Mouse (Mus musculus) lung, embryonic 14.5 days (tissue): ENCODE results near the gene Gm13285. TPM values are rescaled to one million over a fixed set of nuclear protein-coding genes. Genes with fewer than 3 reads are reported as not detected.
A peak's percentile ranks its signal among the peaks of the same experiment; 100 is the strongest.
"Not testable (repeated sequence)": the region's sequence is repeated elsewhere in the genome, so short reads cannot be mapped to it uniquely, and the experiment has no call there.

ENCODE experiments used
- ATAC-seq: fragments of 200-750 bp; cut with Nextera tagmentation; 2 replicates; pipeline ENCODE4 v1.8.0; 2017; ENCODE audit warnings: mild to moderate bottlenecking, moderate TSS enrichment, moderate library complexity; ENCODE audit not compliant: insufficient read depth
- DNase-seq: peaks from one replicate; pipeline ENCODE4 v3.0.0-alpha.2; 2015
- H3K27ac ChIP-seq: fragments of 300-500 bp; sonication (generic); 2 replicates; pipeline ENCODE4 v1.5.1; 2014; ENCODE audit warnings: low read depth, mild to moderate bottlenecking, moderate library complexity
- H3K27me3 ChIP-seq: fragments of 300-500 bp; sonication (generic); 2 replicates; pipeline ENCODE4 v1.6.1; 2014; ENCODE audit warnings: low read length, control low read depth; ENCODE audit not compliant: insufficient read depth
- H3K36me3 ChIP-seq: fragments of 300-500 bp; sonication (generic); 2 replicates; pipeline ENCODE4 v1.6.1; 2014; ENCODE audit warnings: control low read depth; ENCODE audit not compliant: insufficient read depth
- H3K4me1 ChIP-seq: fragments of 300-500 bp; sonication (generic); 2 replicates; pipeline ENCODE4 v1.6.1; 2014; ENCODE audit warnings: antibody characterized with exemption, control low read depth; ENCODE audit not compliant: insufficient read depth
- H3K4me2 ChIP-seq: fragments of 300-500 bp; sonication (generic); 2 replicates; pipeline ENCODE4 v1.6.1; 2014; ENCODE audit warnings: mild to moderate bottlenecking
- H3K4me3 ChIP-seq: fragments of 300-500 bp; sonication (generic); 2 replicates; pipeline ENCODE4 v1.5.1; 2014; ENCODE audit warnings: low read depth, low read length
- H3K9ac ChIP-seq: fragments of 300-500 bp; sonication (generic); 2 replicates; pipeline ENCODE4 v1.6.1; 2014
- H3K9me3 ChIP-seq: fragments of 300-500 bp; sonication (generic); 2 replicates; pipeline ENCODE4 v1.6.1; 2016; ENCODE audit warnings: low read depth, low read length, control low read depth
- CTCF ChIP-seq: IDR thresholded peaks from 2 replicates; pipeline ENCODE4 v1.5.1; 2016; ENCODE audit warnings: antibody characterized with exemption, low read depth
- WGBS: fragments of 180-500 bp; shearing (Covaris S2); extraction: QIAGEN DNeasy Blood & Tissue Kit; methylation state at CpG from one replicate; pipeline ENCODE4 v1.1.7; 2014; 5-methylcytosine and 5-hydroxymethylcytosine counted together
- polyA plus RNA-seq: library from polyadenylated mRNA; unstranded; fragments of >200 nt; fragmentation: Nextera tagmentation; extraction: Ambion mirVana; gene quantifications from 2 replicates; pipeline ENCODE4 v1.2.1, GENCODE M21; 2014

The Gm13285 gene
- polyA plus RNA-seq, 1 experiment from 2014 or later = 1.2 TPM

GRCm38 (mm10) chr4:88760431-88760830 lies 39.0 kb upstream of the Gm13285 start:
- under 1% methylated on average over 18 of the region's 28 CpGs for WGBS
- H3K9ac ChIP-seq, H3K36me3 ChIP-seq, ATAC-seq, H3K27me3 ChIP-seq, H3K4me1 ChIP-seq, H3K9me3 ChIP-seq: not testable (repeated sequence)
- peak; percentile 84 for DNase-seq
- Histone ChIP-seq H3K4me3 (peak overlapping the region; percentile 22; the same call in 1 of the 2 replicates), H3K4me2 (peak overlapping the region; percentile 48; the same call in 1 of the 2 replicates), H3K27ac (peak overlapping the region; percentile 50; the same call in 1 of the 2 replicates)
- TF ChIP-seq CTCF = peak; percentile 66

- not testable (repeated sequence) for H3K4me2 ChIP-seq, H3K9me3 ChIP-seq, H3K36me3 ChIP-seq, H3K4me1 ChIP-seq, H3K27ac ChIP-seq, H3K4me3 ChIP-seq, H3K27me3 ChIP-seq, ATAC-seq, DNase-seq, H3K9ac ChIP-seq
- 62% methylated on average over 6 of the region's 8 CpGs for WGBS
Observed at GRCm38 (mm10) chr4:88761776-88762175, 37.7 kb upstream of the Gm13285 start.

GRCm38 (mm10) chr4:88762341-88762740 lies 37.1 kb upstream of the Gm13285 start:
- H3K4me2 ChIP-seq = peak overlapping the region; percentile 43; the same call in 1 of the 2 replicates
- DNase-seq, ATAC-seq, H3K36me3 ChIP-seq, H3K4me1 ChIP-seq, H3K27ac ChIP-seq, H3K9ac ChIP-seq, H3K27me3 ChIP-seq, H3K9me3 ChIP-seq, H3K4me3 ChIP-seq: not testable (repeated sequence)
- WGBS = 51% methylated on average over 9 of the region's 9 CpGs

- not testable (repeated sequence) for H3K36me3 ChIP-seq, ATAC-seq, H3K9me3 ChIP-seq, H3K4me1 ChIP-seq, H3K9ac ChIP-seq, H3K27me3 ChIP-seq
- DNase-seq = peak; percentile 83
- TF ChIP-seq CTCF = peak; percentile 63
- Histone ChIP-seq H3K27ac (peak overlapping the region; percentile 69; the same call in 1 of the 2 replicates), H3K4me2 (peak overlapping the region; percentile 45), H3K4me3 (peak overlapping the region; percentile 18; the same call in 1 of the 2 replicates)
- 3% methylated on average over 23 of the region's 42 CpGs for WGBS
Observed at GRCm38 (mm10) chr4:88763384-88764018, 36.0 kb upstream of the Gm13285 start.

- H3K4me3 ChIP-seq, H3K27ac ChIP-seq, H3K4me1 ChIP-seq, H3K9ac ChIP-seq, H3K9me3 ChIP-seq, H3K36me3 ChIP-seq, DNase-seq, ATAC-seq, H3K4me2 ChIP-seq, H3K27me3 ChIP-seq: not testable (repeated sequence)
- no CpG with 5 or more reads among the region's 32 CpGs for WGBS
Observed at GRCm38 (mm10) chr4:88773534-88773933, 25.9 kb upstream of the Gm13285 start, which contains the start of gene Gm13290. Gm13290 (plus strand) TSS chr4:88773834.

GRCm38 (mm10) chr4:88776622-88777021 lies 22.8 kb upstream of the Gm13285 start, which contains the start of gene Gm13289:
Gm13289 (plus strand) TSS chr4:88776922.
- not testable (repeated sequence) for H3K27ac ChIP-seq, H3K9ac ChIP-seq, ATAC-seq, H3K4me2 ChIP-seq, DNase-seq, H3K36me3 ChIP-seq, H3K4me1 ChIP-seq, H3K4me3 ChIP-seq, H3K9me3 ChIP-seq, H3K27me3 ChIP-seq
- WGBS = no CpG with 5 or more reads among the region's 29 CpGs

- not testable (repeated sequence) for DNase-seq, H3K27ac ChIP-seq, H3K9ac ChIP-seq, H3K4me3 ChIP-seq, H3K4me2 ChIP-seq, H3K27me3 ChIP-seq, H3K9me3 ChIP-seq, H3K4me1 ChIP-seq, H3K36me3 ChIP-seq, ATAC-seq
- WGBS = no CpG with 5 or more reads among the region's 29 CpGs
Observed at GRCm38 (mm10) chr4:88779550-88779949, 19.9 kb upstream of the Gm13285 start, which contains the start of gene Gm13272. Gm13272 (plus strand) TSS chr4:88779850.

- H3K9ac ChIP-seq, H3K4me1 ChIP-seq, H3K4me3 ChIP-seq, H3K27me3 ChIP-seq, H3K36me3 ChIP-seq, H3K9me3 ChIP-seq, H3K4me2 ChIP-seq, ATAC-seq, H3K27ac ChIP-seq, DNase-seq: not testable (repeated sequence)
- whole genome bisulfite sequencing = 39% methylated on average over 15 of the region's 18 CpGs
Observed at GRCm38 (mm10) chr4:88780320-88780719, 19.1 kb upstream of the Gm13285 start.

- H3K4me1 ChIP-seq, DNase-seq, H3K9me3 ChIP-seq, H3K36me3 ChIP-seq, H3K9ac ChIP-seq, H3K27me3 ChIP-seq, ATAC-seq, H3K4me3 ChIP-seq, H3K27ac ChIP-seq: not testable (repeated sequence)
- peak within 1 kb of the TSS; percentile 43; the same call in 1 of the 2 replicates for H3K4me2 ChIP-seq
- WGBS = 30% methylated on average over 4 of the region's 7 CpGs
Observed at GRCm38 (mm10) chr4:88781831-88782230, 17.6 kb upstream of the Gm13285 start, which contains the start of gene Ifnz. Ifnz (plus strand) TSS chr4:88782131.

- not testable (repeated sequence) for H3K9me3 ChIP-seq, H3K9ac ChIP-seq, DNase-seq, H3K4me3 ChIP-seq, H3K4me1 ChIP-seq, H3K27me3 ChIP-seq, H3K27ac ChIP-seq, H3K36me3 ChIP-seq, ATAC-seq
- H3K4me2 ChIP-seq = peak overlapping the region; percentile 43; the same call in 1 of the 2 replicates
- 0% methylated on average over 3 of the region's 31 CpGs for WGBS
Observed at GRCm38 (mm10) chr4:88782335-88782734, 17.1 kb upstream of the Gm13285 start.
